Mouse (Mus musculus) midbrain, postnatal 0 days (tissue): ENCODE data around the gene Rusc2. TPM values are rescaled to one million over a fixed set of nuclear protein-coding genes. Genes with fewer than 3 reads are reported as not detected.

Experiments
- ATAC-seq: fragments of 200-750 bp; cut with Nextera tagmentation; 2 replicates; pipeline ENCODE4 v1.8.0; 2017; ENCODE audit warnings: moderate number of reproducible peaks, mild to moderate bottlenecking, moderate TSS enrichment, moderate library complexity; ENCODE audit not compliant: low FRiP score
- DNase-seq: peaks from one replicate; pipeline ENCODE4 v3.0.0-alpha.2; 2015; ENCODE audit warnings: low spot score
- H3K27ac ChIP-seq: fragments of 300-500 bp; sonication (generic); 2 replicates; pipeline ENCODE4 v1.5.1; 2014; ENCODE audit warnings: low read depth, mild to moderate bottlenecking, low read length, mixed read lengths
- H3K27me3 ChIP-seq: fragments of 300-500 bp; sonication (generic); 2 replicates; pipeline ENCODE4 v1.6.1; 2014; ENCODE audit warnings: low read length, control low read depth, mixed read lengths; ENCODE audit not compliant: insufficient read depth
- H3K36me3 ChIP-seq: fragments of 300-500 bp; sonication (generic); 2 replicates; pipeline ENCODE4 v1.6.1; 2014; ENCODE audit warnings: low read length, control low read depth, mixed read lengths; ENCODE audit not compliant: insufficient read depth
- H3K4me1 ChIP-seq: fragments of 300-500 bp; sonication (generic); 2 replicates; pipeline ENCODE4 v1.6.1; 2014; ENCODE audit warnings: mild to moderate bottlenecking, control low read depth, antibody characterized with exemption, low read length, mixed read lengths; ENCODE audit not compliant: insufficient read depth
- H3K4me2 ChIP-seq: fragments of 300-500 bp; sonication (generic); 2 replicates; pipeline ENCODE4 v1.6.1; 2014; ENCODE audit warnings: low read depth, mild to moderate bottlenecking, low read length, mixed read lengths; ENCODE audit not compliant: poor library complexity, severe bottlenecking
- H3K4me3 ChIP-seq: fragments of 300-500 bp; sonication (generic); 2 replicates; pipeline ENCODE4 v1.5.1; 2014; ENCODE audit warnings: low read depth, mild to moderate bottlenecking, low read length, moderate library complexity
- H3K9ac ChIP-seq: fragments of 300-500 bp; sonication (generic); replicated peaks from 2 replicates; pipeline ENCODE4 v1.6.1; 2014; ENCODE audit warnings: mild to moderate bottlenecking, low read length, moderate library complexity, mixed read lengths; ENCODE audit not compliant: poor library complexity, severe bottlenecking
- H3K9me3 ChIP-seq: fragments of 300-500 bp; sonication (generic); 2 replicates; pipeline ENCODE4 v1.6.1; 2016; ENCODE audit warnings: low read length, control low read depth
- CTCF ChIP-seq: IDR thresholded peaks from 2 replicates; pipeline ENCODE4 v1.5.1; 2016; ENCODE audit warnings: antibody characterized with exemption, mild to moderate bottlenecking
- WGBS: fragments of 180-500 bp; shearing (Covaris S2); extraction: QIAGEN DNeasy Blood & Tissue Kit; methylation state at CpG from one replicate; pipeline ENCODE4 v1.1.7; 2014; 5-methylcytosine and 5-hydroxymethylcytosine counted together
- polyA plus RNA-seq: library from polyadenylated mRNA; unstranded; fragments of >200 nt; fragmentation: Nextera tagmentation; extraction: Ambion mirVana; gene quantifications from 2 replicates; pipeline ENCODE4 v1.2.1, GENCODE M21; 2015
- total RNA-seq: library from RNA; depleted of rRNA; stranded (reverse); fragments of >200 nt; gene quantifications from 2 replicates; pipeline ENCODE4 v1.2.3, GENCODE M21; 2014

Gene Rusc2
- total and polyA plus RNA-seq, 2 experiments from 2014 or later: 78.9 to 200 TPM

DNA sequence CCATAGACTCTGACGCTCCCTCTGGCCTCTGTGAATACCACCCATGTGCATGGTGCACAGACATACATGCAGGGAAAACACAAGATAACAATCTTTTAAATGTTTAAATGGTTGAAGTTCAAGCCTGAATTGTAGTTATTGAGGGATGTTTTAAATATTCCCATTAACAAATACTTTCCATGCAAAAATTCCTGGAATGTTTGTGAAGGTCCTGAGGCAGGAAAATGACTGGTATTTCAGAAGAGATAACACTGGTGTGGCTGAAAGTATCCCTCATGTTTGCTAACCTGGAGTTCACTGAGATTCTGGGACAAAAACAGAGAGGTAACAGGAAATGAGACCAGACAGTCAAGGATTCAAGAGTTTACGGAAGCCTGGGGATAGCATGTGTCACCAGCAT is 7.6 kb downstream of the Rusc2 start:
- no peak overlapping the region for H3K27ac ChIP-seq
- H3K9ac ChIP-seq: no peak overlapping the region
- ATAC-seq (no peak), DNase-seq (no peak)
- peaks cover 4% of the 10 kb centered on the region; the same call in 1 of the 2 replicates for H3K36me3 ChIP-seq
- no peak overlapping the region for H3K4me2 ChIP-seq
- H3K27me3 ChIP-seq: no peaks in the 10 kb centered on the region
- no peaks in the 10 kb centered on the region for H3K4me1 ChIP-seq
- H3K4me3 ChIP-seq: no peak overlapping the region
- 90% methylated on average over 2 of the region's 2 CpGs for WGBS
- no peaks in the 10 kb centered on the region for H3K9me3 ChIP-seq
- no peak for TF ChIP-seq CTCF

DNA sequence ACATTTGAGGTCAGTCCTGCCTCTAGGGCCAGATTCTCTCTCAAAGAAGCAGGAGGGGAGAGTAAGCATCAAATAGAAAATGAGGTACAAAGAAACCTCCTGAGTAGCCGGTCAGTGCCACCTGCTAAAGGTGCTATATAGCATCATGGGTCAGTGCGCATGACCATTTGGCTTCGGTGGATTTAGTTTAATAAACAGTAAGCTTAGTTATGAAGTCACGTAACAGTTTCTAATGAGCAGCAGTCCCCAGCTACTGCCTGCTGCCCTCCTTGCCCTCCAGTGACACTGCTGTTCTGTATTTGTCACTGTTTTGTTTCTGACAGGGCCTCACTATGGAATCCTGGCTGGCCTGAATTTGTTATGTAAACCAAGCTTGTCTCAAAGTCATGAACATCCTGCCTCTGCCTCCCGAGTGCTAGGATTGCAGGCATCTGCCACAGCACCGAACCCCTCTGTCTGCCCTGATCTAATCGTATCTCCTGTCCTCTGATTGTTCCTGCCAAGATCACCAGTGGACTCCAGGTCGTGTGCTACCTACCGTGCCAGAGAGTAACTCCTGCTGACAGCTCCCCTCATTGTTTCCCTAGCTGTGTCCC is 8.2 kb downstream of the Rusc2 start:
- ATAC-seq (no peak), DNase-seq (no peak)
- no peak overlapping the region for H3K4me2 ChIP-seq
- WGBS: 67% methylated on average over 9 of the region's 9 CpGs
- no peaks in the 10 kb centered on the region for H3K4me1 ChIP-seq
- H3K27ac ChIP-seq: no peak overlapping the region
- H3K9me3 ChIP-seq: no peaks in the 10 kb centered on the region
- peaks cover 4% of the 10 kb centered on the region; the same call in 1 of the 2 replicates for H3K36me3 ChIP-seq
- H3K27me3 ChIP-seq: no peaks in the 10 kb centered on the region
- no peak overlapping the region for H3K4me3 ChIP-seq
- no peak for TF ChIP-seq CTCF
- H3K9ac ChIP-seq: no peak overlapping the region

DNA sequence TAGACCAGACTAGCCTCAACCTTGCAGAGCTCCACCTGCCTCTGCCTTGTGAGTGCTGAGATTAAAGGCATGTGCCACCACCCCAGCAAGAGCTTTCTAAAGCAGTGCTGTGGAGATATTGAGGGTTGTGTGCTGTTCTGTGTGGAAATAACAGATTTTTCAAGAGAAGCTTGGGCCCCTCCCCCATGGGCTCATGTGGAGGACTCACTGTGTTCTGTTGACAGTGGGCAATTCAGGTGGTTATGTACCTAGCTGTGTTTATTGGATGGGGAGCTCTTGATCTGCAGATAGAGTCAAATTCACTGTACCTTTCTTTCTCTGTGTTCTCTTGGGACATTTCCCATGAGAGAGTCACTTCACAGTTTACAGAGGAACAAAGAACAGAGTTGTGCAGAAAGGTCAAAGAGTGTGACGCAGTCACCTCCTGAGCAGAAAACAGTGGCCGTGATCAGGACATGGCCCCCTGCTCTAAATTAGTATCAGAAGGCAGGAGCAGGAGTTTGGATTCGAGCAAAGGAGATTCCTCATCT is 9.8 kb downstream of the Rusc2 start:
- WGBS: 72% methylated on average over 3 of the region's 3 CpGs
- no peaks in the 10 kb centered on the region for H3K9me3 ChIP-seq
- no peaks in the 10 kb centered on the region for H3K27me3 ChIP-seq
- H3K4me3 ChIP-seq: no peak overlapping the region
- TF ChIP-seq CTCF: no peak
- no peaks in the 10 kb centered on the region for H3K4me1 ChIP-seq
- H3K9ac ChIP-seq: no peak overlapping the region
- DNase-seq (no peak), ATAC-seq (no peak)
- H3K4me2 ChIP-seq: no peak overlapping the region
- no peak overlapping the region for H3K27ac ChIP-seq
- peaks cover 8% of the 10 kb centered on the region; the same call in 1 of the 2 replicates for H3K36me3 ChIP-seq

DNA sequence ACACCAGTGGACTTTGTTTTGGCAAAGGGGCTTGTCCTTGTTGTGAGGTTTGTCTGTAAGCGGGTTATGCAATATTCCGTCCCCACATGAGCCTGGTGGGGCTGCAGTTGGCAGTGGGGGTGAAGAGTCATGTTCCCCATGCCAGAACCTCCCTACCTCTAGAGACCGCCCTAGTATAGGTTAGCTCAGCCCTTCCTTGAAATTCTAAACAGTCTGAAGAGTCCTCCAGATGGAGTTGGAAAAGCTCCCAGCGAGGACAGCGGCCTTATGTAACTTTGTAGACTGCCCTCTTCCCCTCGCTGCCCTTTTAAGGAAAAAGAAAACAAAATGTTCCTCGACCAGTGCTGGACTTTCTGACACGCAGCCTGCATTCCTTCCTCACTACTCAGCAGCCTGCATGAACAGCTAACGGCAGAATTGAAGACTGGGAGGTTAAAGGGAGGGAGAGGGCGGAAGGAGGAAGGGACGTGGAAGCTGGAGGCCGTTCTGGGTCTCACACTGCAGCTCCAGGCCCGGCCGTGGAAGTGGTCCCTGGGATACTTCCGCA is 12.6 kb downstream of the Rusc2 start:
- ATAC-seq (no peak), DNase-seq (no peak)
- H3K4me1 ChIP-seq: peaks cover 11% of the 10 kb centered on the region; the same call in 1 of the 2 replicates
- no peak overlapping the region for H3K9ac ChIP-seq
- H3K36me3 ChIP-seq: peaks cover 4% of the 10 kb centered on the region; the same call in 1 of the 2 replicates
- H3K4me2 ChIP-seq: no peak overlapping the region
- 70% methylated on average over 14 of the region's 15 CpGs for WGBS
- no peak overlapping the region for H3K4me3 ChIP-seq
- no peaks in the 10 kb centered on the region for H3K27me3 ChIP-seq
- no peaks in the 10 kb centered on the region for H3K9me3 ChIP-seq
- H3K27ac ChIP-seq: peak overlapping the region; percentile 57
- TF ChIP-seq CTCF: no peak

DNA sequence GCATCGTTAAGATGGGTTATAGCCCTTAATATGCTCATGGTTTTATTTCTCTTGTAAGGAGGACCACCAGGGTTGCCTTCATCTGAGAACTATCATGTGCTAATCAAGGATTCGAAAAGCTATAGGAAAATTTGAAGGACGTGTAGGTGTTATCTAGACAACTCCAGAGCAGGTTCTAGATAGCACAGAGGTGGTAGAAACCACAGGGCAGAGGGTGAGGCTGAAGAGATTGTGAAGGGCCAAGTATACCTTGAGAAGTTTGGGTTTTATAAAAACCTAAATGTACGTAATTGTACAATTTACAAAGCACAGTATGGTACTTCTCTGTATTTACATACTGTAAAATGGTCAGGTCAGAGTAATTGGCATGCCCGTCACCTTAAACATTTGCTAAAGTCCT is 13.4 kb downstream of the Rusc2 start:
- Histone ChIP-seq H3K9ac (no peak overlapping the region), H3K36me3 (peaks cover 4% of the 10 kb centered on the region; the same call in 1 of the 2 replicates), H3K9me3 (no peaks in the 10 kb centered on the region), H3K4me1 (peaks cover 11% of the 10 kb centered on the region; the same call in 1 of the 2 replicates), H3K27me3 (no peaks in the 10 kb centered on the region), H3K4me3 (no peak overlapping the region), H3K27ac (0 out of 2 replicates have a peak overlapping the region, but pooled peaks have one; percentile 0), H3K4me2 (no peak overlapping the region)
- WGBS: 94% methylated on average over 5 of the region's 5 CpGs
- DNase-seq (no peak), ATAC-seq (no peak)
- TF ChIP-seq CTCF: no peak

DNA sequence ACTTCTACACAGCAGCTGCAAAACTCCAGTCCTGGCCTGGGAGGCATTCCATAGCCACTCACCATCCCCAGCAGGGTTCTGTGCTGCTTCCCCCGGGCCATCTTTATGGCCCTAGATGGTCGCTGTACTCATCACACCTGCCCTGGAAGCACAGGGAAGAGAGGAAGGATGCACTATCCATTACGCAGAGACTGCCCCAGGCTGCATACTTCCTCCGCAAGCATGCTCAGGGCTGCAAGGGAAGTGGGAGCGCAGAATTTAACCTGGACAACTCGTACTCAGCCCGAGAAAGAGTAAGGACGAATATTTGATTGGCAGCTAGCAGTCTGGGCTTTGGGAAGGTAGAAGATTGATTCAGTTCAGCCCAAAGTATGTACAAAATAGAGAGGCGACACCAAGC is 14.1 kb downstream of the Rusc2 start:
- no peak for TF ChIP-seq CTCF
- no peak overlapping the region for H3K9ac ChIP-seq
- H3K27ac ChIP-seq: no peak overlapping the region
- ATAC-seq: no peak
- 74% methylated on average over 9 of the region's 9 CpGs for WGBS
- no peak for DNase-seq
- no peak overlapping the region for H3K4me2 ChIP-seq
- H3K9me3 ChIP-seq: no peaks in the 10 kb centered on the region
- H3K4me3 ChIP-seq: no peak overlapping the region
- H3K4me1 ChIP-seq: peaks cover 11% of the 10 kb centered on the region; the same call in 1 of the 2 replicates
- peaks cover 4% of the 10 kb centered on the region; the same call in 1 of the 2 replicates for H3K36me3 ChIP-seq
- H3K27me3 ChIP-seq: no peaks in the 10 kb centered on the region
